Mouse (Mus musculus): Measurements from ENCODE around the gene Ctu1. TPM values are rescaled to one million over a fixed set of nuclear protein-coding genes. Genes with fewer than 3 reads are reported as not detected.
"Not testable (repeated sequence)": the region's sequence is repeated elsewhere in the genome, so short reads cannot be mapped to it uniquely, and the experiment has no call there.

Gene Ctu1
- total RNA-seq, 2 experiments from 2014 or later, result 9.9 to 12.6 TPM

DNA sequence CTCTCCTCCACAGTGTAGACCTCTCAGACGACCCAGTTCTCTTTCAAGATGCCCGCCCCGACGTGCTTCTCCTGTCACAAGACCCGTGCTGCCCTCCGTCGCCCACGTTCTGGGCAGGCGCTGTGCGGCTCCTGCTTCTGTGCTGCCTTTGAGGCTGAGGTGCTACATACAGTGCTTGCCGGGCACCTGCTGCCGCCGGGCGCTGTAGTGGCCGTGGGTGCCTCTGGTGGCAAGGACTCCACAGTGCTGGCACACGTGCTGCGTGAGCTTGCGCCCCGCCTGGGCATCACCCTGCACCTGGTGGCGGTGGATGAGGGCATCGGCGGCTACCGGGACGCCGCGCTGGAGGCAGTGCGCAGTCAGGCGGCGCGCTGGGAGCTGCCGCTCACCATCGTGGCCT lies 3.3 kb downstream of the Ctu1 start:
- DNase-seq (ENCODE audit: low spot score in 2 of 2), result no peak

DNA sequence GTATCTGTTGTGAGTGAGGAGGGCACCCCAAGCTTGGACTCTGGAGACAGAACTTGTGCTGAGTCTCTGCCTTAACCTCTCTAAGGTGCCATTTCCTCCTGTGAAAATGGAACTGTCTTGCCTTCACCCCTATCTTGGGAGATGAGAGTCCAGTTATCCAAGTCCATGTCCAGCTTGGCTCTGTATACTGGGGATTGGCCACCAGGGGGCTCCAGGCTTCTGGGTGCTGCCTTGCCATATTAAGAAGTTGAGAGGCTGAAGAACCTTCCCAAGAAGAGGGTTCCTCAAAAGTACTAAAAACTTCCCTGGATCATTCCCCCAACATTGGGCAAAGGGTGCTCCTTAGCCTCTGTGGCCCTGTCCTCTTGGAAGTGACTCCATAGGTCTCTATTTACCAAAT lies 6.7 kb downstream of the Ctu1 start:
- DNase-seq (ENCODE audit: low spot score in 2 of 2), result peak in 1 of 2 experiments; percentile 18

DNA sequence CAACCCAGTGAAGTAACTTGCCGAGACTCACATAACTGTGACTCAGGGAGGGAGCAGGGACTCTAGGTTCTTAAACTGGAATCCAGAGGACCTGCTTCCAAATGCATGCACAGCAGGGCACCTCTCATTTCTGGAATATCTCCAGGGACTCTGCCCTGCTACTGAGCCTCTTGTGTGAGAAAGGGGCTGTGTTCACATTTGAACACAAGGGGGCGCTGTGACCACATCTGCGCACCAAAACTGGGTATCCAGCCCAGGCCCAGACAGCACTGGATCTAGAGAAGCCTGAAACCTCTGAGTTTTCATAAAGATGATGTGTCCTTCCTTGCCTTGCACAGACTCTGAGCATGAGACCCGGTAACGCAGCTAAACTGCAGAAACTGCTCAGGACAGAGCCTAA lies 9.1 kb downstream of the Ctu1 start:
- peak; percentile 71 to 75 for DNase-seq (ENCODE audit: low spot score in 2 of 2)

DNA sequence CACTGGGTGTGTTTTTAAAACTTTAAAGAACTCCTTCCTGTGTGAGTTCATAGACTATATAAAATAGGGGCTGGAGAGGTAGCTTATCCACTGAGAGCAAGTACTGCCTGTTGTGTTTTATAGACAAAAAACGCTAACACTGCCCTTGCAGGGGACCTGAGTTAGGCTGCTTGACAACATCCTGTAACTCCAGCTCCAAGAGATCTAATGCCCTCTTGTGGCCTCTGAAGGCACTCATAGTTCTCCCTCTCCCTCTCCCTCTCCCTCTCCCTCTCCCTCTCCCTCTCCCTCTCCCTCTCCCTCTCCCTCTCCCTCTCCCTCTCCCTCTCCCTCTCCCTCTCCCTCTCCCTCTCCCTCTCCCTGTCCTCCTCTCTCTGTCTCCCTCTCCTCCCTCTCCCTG lies 10.7 kb downstream of the Ctu1 start:
- DNase-seq (ENCODE audit: low spot score in 2 of 2), result not testable (repeated sequence)

DNA sequence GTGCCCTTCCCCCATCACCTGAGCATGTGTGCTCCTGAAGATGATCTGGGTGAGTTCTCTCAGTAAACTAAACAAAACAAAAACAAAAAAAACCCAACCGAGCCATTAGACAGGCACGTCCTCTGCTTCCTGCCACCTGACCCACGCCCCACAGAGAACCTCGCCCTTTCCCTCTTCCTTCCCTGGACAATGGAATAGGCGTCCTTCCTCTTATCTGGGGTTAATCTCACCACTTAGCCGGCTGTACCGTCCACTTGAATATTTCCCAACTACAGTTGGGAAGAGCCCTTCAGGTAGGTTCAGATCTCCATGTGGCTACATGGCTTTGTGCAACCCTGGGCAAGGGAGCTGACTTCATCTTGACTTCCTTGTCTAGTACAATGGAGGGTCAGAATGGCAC lies 13.3 kb downstream of the Ctu1 start:
- DNase-seq (ENCODE audit: low spot score in 2 of 2), result no peak

DNA sequence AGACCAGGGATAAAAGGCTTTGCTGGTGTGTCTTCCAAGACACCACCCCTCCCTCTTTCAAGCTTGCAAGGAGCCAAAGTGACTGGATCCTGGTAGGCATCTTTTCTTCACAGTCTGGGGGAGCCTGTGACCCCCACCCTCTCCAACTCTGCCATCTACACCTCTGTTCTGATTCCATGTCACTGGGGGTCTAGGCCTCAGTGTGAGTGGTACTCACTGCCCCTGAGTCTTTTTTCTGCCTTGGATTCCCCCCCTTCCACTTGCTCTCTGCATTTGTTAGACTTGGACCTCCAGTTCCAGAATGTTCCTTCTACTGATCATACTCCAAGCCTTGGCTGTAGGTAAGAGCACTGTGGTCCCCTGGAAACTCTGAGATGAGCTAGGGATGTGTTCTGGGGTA lies 18.3 kb downstream of the Ctu1 start, which contains the start of gene Klk14:
Gene Klk14, plus strand, starts transcription at position 301 of the 400 bp plus-strand sequence.
- no peak for DNase-seq (ENCODE audit: low spot score in 2 of 2)

DNA sequence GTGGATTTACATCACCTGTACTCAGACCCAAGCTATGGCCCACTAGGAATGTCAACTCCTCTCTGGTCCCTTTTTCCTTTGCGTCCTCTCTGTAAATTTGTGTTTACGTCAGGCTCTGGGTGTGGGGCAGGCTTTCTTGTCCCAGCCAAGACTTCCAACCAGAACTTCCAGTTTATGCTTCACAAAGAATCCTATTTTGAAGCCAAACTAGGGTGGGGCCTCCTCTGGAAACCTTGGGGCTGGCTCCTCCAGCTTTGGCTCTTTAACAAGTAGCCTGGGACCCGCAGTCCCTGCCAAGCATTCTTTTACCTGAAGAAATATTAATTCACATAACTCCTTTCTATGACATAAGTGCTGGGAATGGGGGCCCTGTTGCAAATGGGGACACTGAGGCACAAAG lies 38.2 kb downstream of the Ctu1 start:
- DNase-seq (ENCODE audit: low spot score in 2 of 2), result no peak

DNA sequence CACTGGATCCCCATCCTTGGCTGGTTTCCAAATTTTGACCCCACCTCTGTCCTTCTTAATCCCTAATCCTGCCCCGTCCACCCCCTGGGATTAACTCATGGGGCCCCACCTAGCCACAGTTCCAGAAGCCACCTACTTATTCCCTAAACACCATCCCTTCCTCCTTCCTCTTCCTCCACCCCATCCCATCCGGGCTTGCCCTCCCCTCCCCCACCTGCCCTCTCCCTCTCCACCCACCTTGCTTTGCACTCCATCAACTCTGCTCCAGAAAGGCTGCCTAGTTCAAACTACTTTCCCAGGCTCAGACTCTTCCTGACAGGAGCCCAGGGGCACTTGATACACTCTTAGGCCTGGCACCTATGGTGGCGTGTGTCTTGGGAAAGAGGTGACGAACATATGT lies 40.5 kb downstream of the Ctu1 start, which contains the start of gene Klk13:
Gene Klk13, plus strand, starts transcription at position 301 of the 400 bp plus-strand sequence.
- no peak for DNase-seq (ENCODE audit: low spot score in 2 of 2)

DNA sequence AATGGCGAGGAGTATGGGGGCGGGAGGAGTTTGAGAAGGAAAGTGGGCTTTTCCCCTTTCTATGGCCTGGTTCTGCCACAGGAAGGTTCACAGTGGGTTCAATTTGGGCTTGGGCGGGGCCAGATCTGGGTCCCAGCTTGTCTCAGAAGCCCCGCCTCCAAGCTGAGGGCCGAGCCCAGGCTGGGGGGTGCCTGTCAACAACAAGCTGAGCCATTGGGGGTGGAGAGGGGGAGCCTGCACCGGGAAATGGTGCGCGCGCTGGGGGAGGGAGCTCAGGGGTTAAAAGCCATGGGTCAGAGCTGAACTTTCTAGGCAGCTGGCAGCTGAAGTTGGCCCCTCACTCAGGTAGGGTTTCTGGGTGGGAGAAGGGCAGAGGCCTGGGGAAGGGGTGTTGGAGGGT lies 41.1 kb downstream of the Ctu1 start:
- no peak for DNase-seq (ENCODE audit: low spot score in 2 of 2)

DNA sequence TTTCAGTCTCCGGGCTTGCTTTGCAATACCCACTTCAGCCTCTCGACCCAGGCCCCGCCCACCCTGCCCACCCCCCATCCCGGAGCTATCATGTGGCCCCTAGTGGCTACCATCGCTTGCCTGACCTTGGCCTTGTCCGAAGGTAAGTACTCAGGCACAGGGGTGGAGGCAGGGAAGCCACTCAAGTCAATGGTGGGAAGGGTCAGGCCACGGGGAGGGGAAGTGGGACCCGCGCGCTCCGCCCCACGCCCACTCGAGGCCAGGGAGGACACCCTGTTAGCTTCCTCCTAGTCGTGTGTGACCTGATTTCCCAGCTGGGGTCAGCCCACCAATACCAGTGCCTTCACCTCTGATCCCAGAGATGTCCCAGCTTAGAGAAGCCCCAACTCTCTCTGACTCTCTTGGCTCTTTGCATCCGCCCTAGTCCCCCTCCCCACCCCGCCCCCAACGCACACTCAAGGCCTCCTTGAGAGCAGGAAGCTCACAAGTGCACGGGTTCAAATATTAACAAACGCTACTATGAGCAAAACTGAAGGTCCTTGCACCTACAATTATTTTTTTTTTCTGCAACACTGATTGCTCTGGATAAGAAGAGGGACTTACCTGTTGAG lies 42.0 kb downstream of the Ctu1 start:
- no peak for DNase-seq (ENCODE audit: low spot score in 2 of 2)

Other genes starting within 250 kb of the Ctu1 start
- not detected for gene Lim2, start 244.3 kb upstream of the Ctu1 start, total RNA-seq (2021)
- not detected for gene Nkg7, start 234.9 kb upstream of the Ctu1 start, total RNA-seq (2021)
- gene Cldnd2, start 231.2 kb upstream of the Ctu1 start, total RNA-seq (2021), result not detected
- 10 to 100 TPM; 65.6 to 75.0 TPM for gene Etfb, start 227.9 kb upstream of the Ctu1 start, total RNA-seq (2021)
- 1 to 10 TPM in 1 of 2 experiments, under 1 TPM in 1; 0.93 to 1.1 TPM for gene Gm45233, start 227.9 kb upstream of the Ctu1 start, total RNA-seq (2021)
- 1 to 10 TPM; 2.6 to 3.5 TPM for gene Vsig10l, start 208.9 kb upstream of the Ctu1 start, total RNA-seq (2021)
- gene Iglon5, start 181.9 kb upstream of the Ctu1 start, total RNA-seq (2021), result 10 to 100 TPM; 43.2 to 45.0 TPM
- gene 4931406B18Rik, start 166.1 kb upstream of the Ctu1 start, total RNA-seq (2021), result not detected
- 1 to 10 TPM; 6.5 to 6.8 TPM for gene Cd33, start 127.6 kb upstream of the Ctu1 start, total RNA-seq (2021)
- 1 to 10 TPM; 5.9 to 6.5 TPM for gene Zfp658, start 109.8 kb upstream of the Ctu1 start, total RNA-seq (2021)
- 10 to 100 TPM; 20.5 to 25.1 TPM for gene Zfp719, start 92.4 kb upstream of the Ctu1 start, total RNA-seq (2021)
- under 1 TPM in 1 of 2 experiments, not detected in 1; 0.39 TPM for gene Zfp819, start 64.8 kb upstream of the Ctu1 start, total RNA-seq (2021)
- gene Ceacam18, start 37.3 kb upstream of the Ctu1 start, total RNA-seq (2021), result under 1 TPM; 0.19 to 0.28 TPM
- 1 to 10 TPM in 1 of 2 experiments, under 1 TPM in 1; 0.74 to 1.7 TPM for gene Siglece, start 11.9 kb upstream of the Ctu1 start, total RNA-seq (2021)
- gene Klk14, start 18.4 kb downstream of the Ctu1 start, total RNA-seq (2021), result not detected
- gene Klk13, start 40.6 kb downstream of the Ctu1 start, total RNA-seq (2021), result not detected
- not detected for gene Klk12, start 96.9 kb downstream of the Ctu1 start, total RNA-seq (2021)
- not detected for gene Klk11, start 102.6 kb downstream of the Ctu1 start, total RNA-seq (2021)
- under 1 TPM; 0.55 to 0.93 TPM for gene Klk10, start 109.0 kb downstream of the Ctu1 start, total RNA-seq (2021)
- under 1 TPM in 1 of 2 experiments, not detected in 1; 0.43 TPM for gene Klk9, start 119.9 kb downstream of the Ctu1 start, total RNA-seq (2021)
- 10 to 100 TPM; 25.3 to 25.9 TPM for gene Klk8, start 125.6 kb downstream of the Ctu1 start, total RNA-seq (2021)
- gene Klk7, start 139.3 kb downstream of the Ctu1 start, total RNA-seq (2021), result under 1 TPM; 0.35 to 0.45 TPM
- gene Klk6, start 152.5 kb downstream of the Ctu1 start, total RNA-seq (2021), result not detected
- not detected for gene Klk5, start 170.0 kb downstream of the Ctu1 start, total RNA-seq (2021)
- gene Klk4, start 209.1 kb downstream of the Ctu1 start, total RNA-seq (2021), result not detected

All from layer of hippocampus, postnatal 14 days (tissue).